8 mouse cellular contexts compared by ENCODE assay signal in genomic region chr16:37682309-37682975, GRCm38 (mm10). TPM values are rescaled to one million over a fixed set of nuclear protein-coding genes. Genes with fewer than 3 reads are reported as not detected.
DNase-seq lines count a peak whose midpoint lies in the region; ATAC-seq lines count a peak whose summit lies in the region.

No protein-coding gene starts in this region.

- H3K27me3 ChIP-seq in hindbrain, embryonic 13.5 days = no peaks in the 10 kb centered on the region

- H3K4me1 ChIP-seq in hindbrain, embryonic 13.5 days (replicated peaks) = peaks cover 45% of the 10 kb centered on the region

- ATAC-seq in activated CD4-positive, CD25-positive, alpha-beta regulatory T cell, adult 4 months = peak; percentile 37
- peak; percentile 37 for ATAC-seq in hindbrain, embryonic 13.5 days (ENCODE audit: low FRiP score)
- ATAC-seq in megakaryocyte, adult 5-6 weeks (ENCODE audit: poor library complexity, severe bottlenecking) = peak; percentile 62

- peak; percentile 92 to 94 for DNase-seq in cerebellum, postnatal 36 days
- peak; percentile 90 to 93 for DNase-seq in frontal cortex, postnatal 36 days (ENCODE audit: low spot score in 2 of 2)
- DNase-seq in left cerebral cortex, adult 11 months (ENCODE audit: low spot score) = peak; percentile 82
- DNase-seq in right cerebral cortex, postnatal 14 days = peak; percentile 91
- DNase-seq in urinary bladder, postnatal 36 days (ENCODE audit: low spot score in 2 of 2) = peak; percentile 74 to 84

- H3K4me3 ChIP-seq in hindbrain, embryonic 13.5 days = no peak overlapping the region

- peak overlapping the region; percentile 93 for H3K27ac ChIP-seq in hindbrain, embryonic 13.5 days

- no peaks in the 10 kb centered on the region for H3K9me3 ChIP-seq in hindbrain, embryonic 13.5 days

- H3K4me2 ChIP-seq in hindbrain, embryonic 13.5 days = no peak overlapping the region

- 44% methylated on average over 7 of the region's 7 CpGs for WGBS in hindbrain, embryonic 13.5 days

- H3K36me3 ChIP-seq in hindbrain, embryonic 13.5 days = no peaks in the 10 kb centered on the region

- H3K9ac ChIP-seq in hindbrain, embryonic 13.5 days = no peak overlapping the region

RNA-seq across cellular contexts. Expression of gene Ndufb4, which starts 28.2 kb away (rescaled TPM):
- 10 to 100 TPM; 47.3 to 60.5 TPM for polyA plus RNA-seq in activated CD4-positive, CD25-positive, alpha-beta regulatory T cell, adult 4 months (2017; shearing (Covaris generic))
- 63.0 and 67.1 TPM in 2 replicates for polyA plus RNA-seq in hindbrain, embryonic 13.5 days (2015; fragmentation: Nextera tagmentation; extraction: Ambion mirVana)
- total RNA-seq in megakaryocyte, adult 5-6 weeks (2015) = 35.2 and 58.3 TPM in 2 replicates
- 11.5 TPM in 2 replicates for total RNA-seq in megakaryocyte, adult 5-6 weeks (2017)
